Mouse (Mus musculus) CD8-positive naive resting alpha-beta T cell, adult 57 days (primary cell): Measurements from ENCODE around the gene Npat. TPM values are rescaled to one million over a fixed set of nuclear protein-coding genes. Genes with fewer than 3 reads are reported as not detected.

Experiments
- total RNA-seq: library from RNA; stranded (reverse); gene quantifications from one replicate; pipeline ENCODE4 v1.2.4, GENCODE M21; 2023

Gene Npat
- 18.6 TPM for total RNA-seq

DNA sequence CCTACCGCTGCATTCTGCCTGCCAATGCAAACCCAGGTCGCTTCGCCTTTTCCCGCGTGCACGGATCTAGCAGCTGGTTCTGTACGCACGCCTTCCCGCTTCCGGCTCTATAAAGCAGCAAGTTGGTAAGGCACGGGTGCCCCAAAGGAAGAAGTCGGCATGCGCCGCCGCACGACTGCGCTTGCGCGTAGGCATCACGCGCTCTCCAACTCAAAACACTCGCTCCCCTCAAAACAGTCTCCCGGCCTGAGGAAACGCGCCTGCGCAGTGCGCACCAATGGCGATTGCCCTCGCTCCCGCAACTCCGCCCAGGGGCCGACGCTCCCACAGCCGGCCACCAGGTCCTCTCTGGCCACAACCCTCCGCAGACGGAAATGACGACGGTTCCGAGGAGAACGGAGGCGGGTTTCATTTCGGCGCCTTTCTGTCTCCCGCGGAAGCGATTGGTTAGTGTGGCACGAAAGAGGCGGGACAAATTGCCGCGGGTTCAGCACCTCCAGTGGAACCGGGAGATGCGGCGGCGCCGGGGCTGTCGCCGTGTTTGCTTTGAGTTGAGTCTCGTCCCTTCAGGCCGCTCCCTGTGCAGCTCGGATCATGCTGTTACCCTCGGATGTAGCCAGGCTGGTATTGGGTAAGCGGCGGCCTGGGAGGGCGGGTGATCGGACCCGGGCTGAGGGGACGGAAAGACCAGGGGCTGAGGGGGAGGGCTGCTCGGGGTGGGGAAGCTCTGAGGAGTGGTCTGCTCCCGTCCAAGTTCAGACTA lies at the start of gene Npat, which contains the start of gene Atm:
TSS of gene Npat (plus strand) at position 490 of the 763 bp plus-strand sequence.
TSS of gene Atm (minus strand) at position 183 of the 763 bp plus-strand sequence.

DNA sequence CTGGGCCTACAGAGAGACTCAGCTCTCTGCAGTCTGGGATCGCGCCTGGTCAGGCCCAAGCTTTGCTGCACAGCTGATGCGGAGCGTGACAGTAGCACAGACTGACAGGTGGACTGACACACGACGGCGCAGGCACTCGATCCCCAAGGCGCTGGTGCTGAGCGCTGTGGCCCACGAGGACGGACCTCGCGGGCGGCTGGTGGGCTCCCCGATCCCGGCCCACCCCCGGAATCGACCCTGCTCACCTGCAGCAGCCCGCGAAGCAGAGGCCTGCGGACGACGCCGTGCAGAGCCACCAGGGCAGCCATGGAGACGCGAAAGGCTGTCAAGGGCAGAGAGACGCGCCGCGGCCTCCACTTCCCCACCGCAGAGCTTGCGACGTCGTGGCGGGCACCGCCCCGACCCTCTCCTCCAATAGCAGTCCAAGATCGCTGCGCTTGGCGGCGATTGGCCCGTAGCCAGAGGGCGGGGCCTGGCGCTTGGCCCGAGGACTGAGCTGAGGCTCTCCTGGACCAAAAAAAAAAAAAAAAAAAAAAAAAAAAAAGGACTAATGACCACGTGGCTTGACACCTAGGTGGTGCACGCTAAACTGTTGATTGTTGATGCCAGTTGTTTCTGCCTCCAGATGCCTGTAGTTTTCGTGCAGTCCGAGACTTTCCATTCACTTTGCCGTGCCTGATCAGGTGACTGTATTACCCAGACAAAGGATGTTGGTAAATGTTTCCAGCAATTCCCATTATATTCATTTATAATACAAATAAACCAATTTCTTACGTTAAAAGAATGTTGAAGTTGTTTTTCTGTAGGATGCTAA lies 73.3 kb downstream of the Npat start, which contains the start of gene Acat1:
TSS of gene Acat1 (minus strand) at position 415 of the 814 bp plus-strand sequence.

Other genes starting within 250 kb of the Npat start
- not detected for gene Exph5, start 235.4 kb upstream of the Npat start, total RNA-seq
- gene Kdelc2, start 153.0 kb upstream of the Npat start, total RNA-seq, result 1.1 TPM
- gene 4930550C14Rik, start 134.7 kb upstream of the Npat start, total RNA-seq, result 0.67 TPM
- gene Atm, start 307 bp upstream of the Npat start, total RNA-seq, result 59.2 TPM
- 18.4 TPM for gene Acat1, start 73.3 kb downstream of the Npat start, total RNA-seq
- 34.1 TPM for gene Cul5, start 133.0 kb downstream of the Npat start, total RNA-seq
- gene Rab39, start 169.2 kb downstream of the Npat start, total RNA-seq, result 0.46 TPM
- 18.6 TPM for gene Slc35f2, start 234.5 kb downstream of the Npat start, total RNA-seq